Mouse (Mus musculus) thymus, adult 2 months (tissue): ENCODE data around the gene Diaph3.

Source experiments
- CTCF ChIP-seq: fragments of 200-500 bp; IDR thresholded peaks from 2 replicates; pipeline ENCODE4 v1.5.1; 2012; ENCODE audit warnings: mild to moderate bottlenecking, control low read depth, low read length, moderate library complexity, borderline replicate concordance; ENCODE audit not compliant: control insufficient read depth, poor library complexity, insufficient read depth; ENCODE audit errors: extremely low read depth
- POLR2A ChIP-seq: fragments of 200-500 bp; IDR thresholded peaks from 2 replicates; pipeline ENCODE4 v1.6.1; 2012; ENCODE audit warnings: mild to moderate bottlenecking, low read length, control low read depth, moderate library complexity; ENCODE audit not compliant: control insufficient read depth, poor library complexity, insufficient read depth; ENCODE audit errors: extremely low read depth

GRCm38 (mm10) chr14:86861277-86861946 lies 279.6 kb downstream of the Diaph3 start:
- TF ChIP-seq CTCF, result no peak
- TF ChIP-seq POLR2A, result no peak
